ENCODE assay signal across 20 mouse cellular contexts in genomic region chr2:57793519-57794296, GRCm38 (mm10).
DNase-seq lines count a peak whose midpoint lies in the region; ATAC-seq and TF ChIP-seq lines count a peak whose summit lies in the region.
"Had no signal": no experiment of that assay in that cellular context is flagged by ENCODE, and none has a peak within 500 bp of the region (broad histone marks: within the 10 kb centered on the region; RNA-seq: fewer than 3 reads in every experiment).

No protein-coding gene starts in this region.

- intact Hi-C loops in gastrocnemius, postnatal 36 days (cut with DNase I) = no loop called here

- no peaks in the 10 kb centered on the region for H3K9me3 ChIP-seq in forebrain, embryonic 13.5 days (replicated peaks)
- no peaks in the 10 kb centered on the region for H3K9me3 ChIP-seq in forebrain, embryonic 11.5 days (ENCODE audit: control insufficient read depth, low read length)
- no peaks in the 10 kb centered on the region for H3K9me3 ChIP-seq in hindbrain, postnatal 0 days (ENCODE audit: low read length)
- no peaks in the 10 kb centered on the region for H3K9me3 ChIP-seq in hindbrain, embryonic 12.5 days (replicated peaks)
- no peaks in the 10 kb centered on the region for H3K9me3 ChIP-seq in forebrain, embryonic 16.5 days (ENCODE audit: control insufficient read depth, low read length)
- H3K9me3 ChIP-seq in midbrain, postnatal 0 days (ENCODE audit: low read length) = no peaks in the 10 kb centered on the region; the same call in 1 of the 2 replicates
- H3K9me3 ChIP-seq: embryonic facial prominence, embryonic 13.5 days; heart, embryonic 15.5 days; hindbrain, embryonic 15.5 days had no signal

- peak; percentile 66; the same call in 1 of the 2 replicates for ATAC-seq in forebrain, embryonic 13.5 days
- no peak for ATAC-seq in forebrain, embryonic 11.5 days (replicated peaks; ENCODE audit: low FRiP score)
- peak; percentile 21; the same call in 1 of the 2 replicates for ATAC-seq in hindbrain, postnatal 0 days
- ATAC-seq in hindbrain, embryonic 12.5 days (ENCODE audit: low FRiP score) = no peak
- ATAC-seq in forebrain, embryonic 16.5 days = peak; percentile 84
- ATAC-seq in midbrain, postnatal 0 days (ENCODE audit: low FRiP score) = peak; percentile 63; the same call in 1 of the 2 replicates
- ATAC-seq: CD4-positive, CD25-positive, alpha-beta regulatory T cell, adult 4 months had no signal

- no peaks in the 10 kb centered on the region for H3K4me1 ChIP-seq in forebrain, embryonic 13.5 days
- no peaks in the 10 kb centered on the region for H3K4me1 ChIP-seq in forebrain, embryonic 11.5 days (replicated peaks; ENCODE audit: control insufficient read depth, insufficient read depth, low read length)
- H3K4me1 ChIP-seq in hindbrain, postnatal 0 days (ENCODE audit: insufficient read depth, low read length) = no peaks in the 10 kb centered on the region
- H3K4me1 ChIP-seq in hindbrain, embryonic 12.5 days = no peaks in the 10 kb centered on the region
- H3K4me1 ChIP-seq in forebrain, embryonic 16.5 days (replicated peaks; ENCODE audit: control insufficient read depth, insufficient read depth, low read length) = 0 out of 2 replicates have a peak, but pooled peaks cover 2% of the 10 kb centered on the region
- no peaks in the 10 kb centered on the region for H3K4me1 ChIP-seq in midbrain, postnatal 0 days (ENCODE audit: insufficient read depth, low read length)
- H3K4me1 ChIP-seq: embryonic facial prominence, embryonic 13.5 days; heart, embryonic 15.5 days; hindbrain, embryonic 15.5 days had no signal

- no peak for TF ChIP-seq CTCF in hindbrain, postnatal 0 days (IDR thresholded peaks at IDR 0.05; ENCODE audit: low read depth)
- TF ChIP-seq CTCF in midbrain, postnatal 0 days (IDR thresholded peaks at IDR 0.05) = no peak

- DNase-seq in forebrain, embryonic 11.5 days (ENCODE audit: low spot score) = no peak
- peak; percentile 1 for DNase-seq in hindbrain, postnatal 0 days (ENCODE audit: low spot score)
- no peak for DNase-seq in midbrain, postnatal 0 days (ENCODE audit: low spot score)
- DNase-seq in gastrocnemius, postnatal 36 days = no peak
- DNase-seq: adrenal gland, postnatal 10 days; B cell, adult 2 months; cerebellum, adult 18-20 months; cerebellum, adult 9-11 months; cerebellum, postnatal 36 days; gastrocnemius, postnatal 10 days; heart, adult 2 months; heart, postnatal 14 days had no signal

- H3K4me2 ChIP-seq in forebrain, embryonic 13.5 days = no peak overlapping the region
- H3K4me2 ChIP-seq in forebrain, embryonic 11.5 days (ENCODE audit: low read depth, low read length, severe bottlenecking) = no peak overlapping the region
- H3K4me2 ChIP-seq in hindbrain, postnatal 0 days (ENCODE audit: low read depth, low read length) = no peak overlapping the region
- no peak overlapping the region for H3K4me2 ChIP-seq in hindbrain, embryonic 12.5 days (replicated peaks)
- no peak overlapping the region for H3K4me2 ChIP-seq in forebrain, embryonic 16.5 days (ENCODE audit: low read length)
- H3K4me2 ChIP-seq in midbrain, postnatal 0 days (ENCODE audit: low read depth, low read length, poor library complexity, severe bottlenecking) = no peak overlapping the region
- H3K4me2 ChIP-seq: embryonic facial prominence, embryonic 13.5 days; heart, embryonic 11.5 days; heart, embryonic 15.5 days; hindbrain, embryonic 15.5 days had no signal

- no peaks in the 10 kb centered on the region for H3K27me3 ChIP-seq in forebrain, embryonic 13.5 days
- H3K27me3 ChIP-seq in forebrain, embryonic 11.5 days (ENCODE audit: control insufficient read depth, insufficient read depth, low read length) = no peaks in the 10 kb centered on the region
- H3K27me3 ChIP-seq in hindbrain, postnatal 0 days (ENCODE audit: insufficient read depth, low read length) = no peaks in the 10 kb centered on the region
- H3K27me3 ChIP-seq in hindbrain, embryonic 12.5 days = no peaks in the 10 kb centered on the region
- H3K27me3 ChIP-seq in forebrain, embryonic 16.5 days (replicated peaks; ENCODE audit: control insufficient read depth, insufficient read depth, low read length) = no peaks in the 10 kb centered on the region
- H3K27me3 ChIP-seq in midbrain, postnatal 0 days (ENCODE audit: insufficient read depth, low read length) = no peaks in the 10 kb centered on the region
- H3K27me3 ChIP-seq: embryonic facial prominence, embryonic 13.5 days; heart, embryonic 15.5 days; hindbrain, embryonic 15.5 days had no signal

- no peaks in the 10 kb centered on the region for H3K36me3 ChIP-seq in forebrain, embryonic 13.5 days (ENCODE audit: poor library complexity, severe bottlenecking)
- H3K36me3 ChIP-seq in forebrain, embryonic 11.5 days (ENCODE audit: control insufficient read depth, insufficient read depth, low read length) = no peaks in the 10 kb centered on the region
- H3K36me3 ChIP-seq in hindbrain, postnatal 0 days (ENCODE audit: insufficient read depth, low read length) = no peaks in the 10 kb centered on the region
- H3K36me3 ChIP-seq in hindbrain, embryonic 12.5 days = no peaks in the 10 kb centered on the region
- H3K36me3 ChIP-seq in forebrain, embryonic 16.5 days (ENCODE audit: control insufficient read depth, insufficient read depth) = no peaks in the 10 kb centered on the region
- no peaks in the 10 kb centered on the region for H3K36me3 ChIP-seq in midbrain, postnatal 0 days (ENCODE audit: insufficient read depth, low read length)
- H3K36me3 ChIP-seq: embryonic facial prominence, embryonic 13.5 days; heart, embryonic 15.5 days; hindbrain, embryonic 15.5 days had no signal

- H3K9ac ChIP-seq in forebrain, embryonic 13.5 days = no peak overlapping the region
- no peak overlapping the region for H3K9ac ChIP-seq in forebrain, embryonic 11.5 days (ENCODE audit: low read length)
- H3K9ac ChIP-seq in hindbrain, postnatal 0 days (replicated peaks; ENCODE audit: low read length) = no peak overlapping the region
- H3K9ac ChIP-seq in hindbrain, embryonic 12.5 days = no peak overlapping the region
- H3K9ac ChIP-seq in forebrain, embryonic 16.5 days (replicated peaks; ENCODE audit: low read depth, low read length) = no peak overlapping the region
- no peak overlapping the region for H3K9ac ChIP-seq in midbrain, postnatal 0 days (replicated peaks; ENCODE audit: low read length, poor library complexity, severe bottlenecking)
- H3K9ac ChIP-seq: embryonic facial prominence, embryonic 13.5 days; heart, embryonic 15.5 days; hindbrain, embryonic 15.5 days had no signal

- WGBS in forebrain, embryonic 13.5 days = 60% methylated on average over 8 of the region's 8 CpGs
- WGBS in forebrain, embryonic 11.5 days = 70% methylated on average over 8 of the region's 8 CpGs
- 57% methylated on average over 8 of the region's 8 CpGs for WGBS in hindbrain, postnatal 0 days
- WGBS in hindbrain, embryonic 12.5 days = 65% methylated on average over 8 of the region's 8 CpGs
- WGBS in forebrain, embryonic 16.5 days = 50% methylated on average over 8 of the region's 8 CpGs
- WGBS in midbrain, postnatal 0 days = 50% methylated on average over 8 of the region's 8 CpGs

- no peak overlapping the region for H3K4me3 ChIP-seq in forebrain, embryonic 13.5 days
- no peak overlapping the region for H3K4me3 ChIP-seq in forebrain, embryonic 11.5 days (ENCODE audit: low read depth, low read length)
- no peak overlapping the region for H3K4me3 ChIP-seq in hindbrain, postnatal 0 days (ENCODE audit: low read length)
- H3K4me3 ChIP-seq in hindbrain, embryonic 12.5 days = no peak overlapping the region
- no peak overlapping the region for H3K4me3 ChIP-seq in forebrain, embryonic 16.5 days (replicated peaks; ENCODE audit: low read length)
- no peak overlapping the region for H3K4me3 ChIP-seq in midbrain, postnatal 0 days (ENCODE audit: low read depth, low read length)
- H3K4me3 ChIP-seq: embryonic facial prominence, embryonic 13.5 days; heart, adult 2 months; heart, embryonic 15.5 days; hindbrain, embryonic 15.5 days had no signal

- no peak overlapping the region for H3K27ac ChIP-seq in forebrain, embryonic 13.5 days
- H3K27ac ChIP-seq in forebrain, embryonic 11.5 days (ENCODE audit: low read depth, low read length) = no peak overlapping the region
- no peak overlapping the region for H3K27ac ChIP-seq in hindbrain, postnatal 0 days
- no peak overlapping the region for H3K27ac ChIP-seq in hindbrain, embryonic 12.5 days
- no peak overlapping the region for H3K27ac ChIP-seq in forebrain, embryonic 16.5 days (ENCODE audit: low read length)
- no peak overlapping the region for H3K27ac ChIP-seq in midbrain, postnatal 0 days (ENCODE audit: low read depth, low read length)
- H3K27ac ChIP-seq: embryonic facial prominence, embryonic 13.5 days; heart, adult 2 months; heart, embryonic 15.5 days; hindbrain, embryonic 15.5 days had no signal

Comparison
In these comparisons a context has a peak if more than half of its experiments do, and no peak if none do; other contexts are left out.
1. ATAC-seq: peak in forebrain, embryonic 13.5 days (single experiment), hindbrain, postnatal 0 days (single experiment), forebrain, embryonic 16.5 days (single experiment) and midbrain, postnatal 0 days (single experiment); none in forebrain, embryonic 11.5 days (single experiment) and hindbrain, embryonic 12.5 days (single experiment).